Mouse (Mus musculus): ENCODE measurements at regions not wholly inside any gene's neighbourhood (a gene's known extent, or its start where the extent isn't known, plus 50 kb on each side); places are given as distances from the start of the nearest gene placed in this dataset.

DNA sequence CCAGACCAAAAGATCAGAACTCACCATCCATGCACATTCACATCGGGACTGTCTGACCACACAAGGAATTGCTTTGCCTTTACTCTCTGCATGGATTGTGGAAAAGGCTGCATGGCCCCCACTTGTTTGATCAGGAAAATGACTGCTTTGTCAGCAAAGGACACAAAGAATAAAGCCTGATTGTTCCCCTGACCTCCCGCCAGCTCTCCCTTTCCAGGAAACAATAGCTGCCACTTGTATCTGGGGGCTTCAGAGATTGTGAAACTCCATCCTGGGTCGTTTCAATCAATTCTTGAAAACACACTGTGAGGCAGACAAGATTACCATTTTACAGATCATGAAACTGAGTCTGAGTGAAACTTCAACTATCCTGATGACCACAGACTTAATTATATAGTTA, 70.7 kb downstream of the Zic3 start:
- no peaks in the 10 kb centered on the region for H3K36me3 ChIP-seq
- 33% methylated on average over 3 of the region's 3 CpGs for WGBS
- H3K9ac ChIP-seq (replicated peaks) = no peak overlapping the region
- H3K9me3 ChIP-seq = no peaks in the 10 kb centered on the region
- H3K4me3 ChIP-seq = no peak overlapping the region
- no peaks in the 10 kb centered on the region for H3K27me3 ChIP-seq
- no peak overlapping the region for H3K4me2 ChIP-seq (replicated peaks)
- H3K4me1 ChIP-seq = no peaks in the 10 kb centered on the region
- H3K27ac ChIP-seq (replicated peaks) = no peak overlapping the region
- no peak for ATAC-seq (ENCODE audit: low FRiP score, low read depth)

DNA sequence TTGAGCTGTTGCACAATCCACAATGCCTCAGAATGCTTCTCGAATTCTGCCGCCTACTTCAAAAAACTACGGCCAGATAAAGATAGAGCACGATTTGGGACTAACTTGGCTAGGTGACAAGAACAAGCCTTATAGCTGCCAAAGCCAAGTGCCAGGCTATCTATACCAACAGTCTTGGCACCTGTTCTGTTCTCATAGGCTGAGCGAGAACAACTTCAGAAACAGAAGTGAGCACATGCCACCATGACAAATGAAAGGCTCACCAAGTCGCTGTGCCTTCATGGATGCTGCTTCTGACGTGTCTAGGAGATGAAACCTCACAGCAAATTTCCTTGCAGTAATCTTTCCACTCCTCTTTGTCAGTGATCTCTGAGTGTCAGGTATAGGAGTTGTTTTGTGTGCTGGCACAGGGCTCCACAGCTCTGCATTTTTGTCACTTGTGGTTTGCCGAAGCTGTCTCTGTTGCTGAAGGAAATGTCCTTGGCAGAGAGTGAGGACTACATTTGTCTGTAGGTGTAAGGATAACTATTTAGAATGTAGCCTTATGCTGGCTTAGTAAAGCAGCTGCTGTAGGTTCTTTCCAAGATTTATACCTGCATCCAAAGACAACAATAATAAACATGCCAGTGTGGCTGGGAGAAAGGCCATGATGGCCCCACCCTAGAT, 95.4 kb downstream of the Zic3 start:
- Histone ChIP-seq H3K9me3 (no peaks in the 10 kb centered on the region), H3K9ac (replicated peaks) (no peak overlapping the region), H3K27ac (replicated peaks) (no peak overlapping the region), H3K4me2 (replicated peaks) (no peak overlapping the region), H3K36me3 (no peaks in the 10 kb centered on the region), H3K27me3 (no peaks in the 10 kb centered on the region), H3K4me3 (no peak overlapping the region), H3K4me1 (peaks cover 6% of the 10 kb centered on the region; the same call in 1 of the 2 replicates)
- 92% methylated on average over 8 of the region's 8 CpGs for WGBS
- ATAC-seq (ENCODE audit: low FRiP score, low read depth) = no peak

DNA sequence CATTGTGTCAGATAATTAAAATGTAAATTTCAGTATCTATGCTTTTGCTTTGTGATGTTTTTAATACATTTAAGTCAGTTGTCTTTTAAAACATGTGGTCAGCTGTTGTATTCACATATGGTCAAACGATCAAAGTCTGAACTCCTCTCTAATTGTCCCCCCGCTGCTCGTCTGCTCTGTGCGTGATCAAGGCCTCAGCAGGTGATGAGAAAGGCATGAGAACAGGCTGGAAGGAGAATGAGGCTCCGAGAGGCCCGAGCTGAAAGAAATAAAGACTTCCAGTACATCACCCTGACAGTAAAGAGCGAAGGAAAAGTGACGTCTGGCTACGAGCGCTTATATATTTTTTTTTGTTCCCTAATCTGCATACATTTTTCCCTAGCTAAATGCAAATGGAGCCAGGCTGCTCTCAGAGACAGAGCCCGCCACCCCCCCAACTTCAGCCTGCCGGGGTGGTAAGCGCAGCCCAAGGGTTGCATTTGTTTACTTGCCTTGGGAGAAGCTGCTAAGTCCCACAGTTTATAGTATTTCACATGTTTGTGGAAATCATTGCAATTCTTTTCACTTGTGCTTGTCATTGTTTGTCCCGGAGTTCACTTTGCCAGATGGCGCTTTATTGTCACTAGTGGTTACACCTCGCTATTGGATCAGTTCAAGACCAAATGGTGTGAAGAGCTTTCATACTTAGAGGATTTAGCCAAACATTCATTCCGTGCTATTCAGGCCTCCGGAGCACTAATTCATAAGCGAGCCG, 133.0 kb downstream of the Zic3 start:
- Histone ChIP-seq H3K9me3 (no peaks in the 10 kb centered on the region), H3K27me3 (no peaks in the 10 kb centered on the region), H3K9ac (replicated peaks) (0 out of 2 replicates have a peak overlapping the region, but pooled peaks have one; percentile 11), H3K4me3 (peak overlapping the region; percentile 9; the same call in 1 of the 2 replicates), H3K27ac (replicated peaks) (peak overlapping the region; percentile 66), H3K4me2 (replicated peaks) (peak overlapping the region; percentile 38), H3K4me1 (peaks cover 5% of the 10 kb centered on the region; the same call in 1 of the 2 replicates), H3K36me3 (no peaks in the 10 kb centered on the region)
- peak; percentile 79 for ATAC-seq (ENCODE audit: low FRiP score, low read depth)
- WGBS = 25% methylated on average over 20 of the region's 20 CpGs

DNA sequence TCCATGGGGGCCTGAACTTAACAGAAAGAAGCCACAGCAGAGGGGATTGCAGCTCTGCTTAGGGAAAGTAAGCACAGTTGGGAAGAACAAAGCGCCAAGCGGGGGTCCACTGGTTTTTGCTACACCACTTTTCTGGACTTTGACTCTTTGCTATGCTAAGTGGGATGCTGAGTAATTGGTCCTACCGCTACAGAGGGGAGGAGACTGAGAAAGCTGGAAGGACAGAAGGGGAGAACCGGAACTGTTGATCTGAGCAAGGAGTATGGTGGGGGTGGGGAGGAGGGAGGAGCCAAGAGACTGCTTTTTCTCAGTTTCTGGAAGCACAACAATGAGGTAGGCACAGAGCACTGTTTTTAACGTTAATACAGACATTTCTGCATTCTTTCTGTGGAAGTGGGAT, 134.9 kb downstream of the Zic3 start:
- H3K4me2 ChIP-seq (replicated peaks) = no peak overlapping the region
- no peaks in the 10 kb centered on the region for H3K36me3 ChIP-seq
- ATAC-seq (ENCODE audit: low FRiP score, low read depth) = 0 out of 2 replicates have a peak, but pooled peaks have one; percentile 13
- no peaks in the 10 kb centered on the region for H3K9me3 ChIP-seq
- H3K27ac ChIP-seq (replicated peaks) = 0 out of 2 replicates have a peak overlapping the region, but pooled peaks have one; percentile 66
- no peak overlapping the region for H3K9ac ChIP-seq (replicated peaks)
- H3K4me1 ChIP-seq = peaks cover 5% of the 10 kb centered on the region; the same call in 1 of the 2 replicates
- 23% methylated on average over 5 of the region's 5 CpGs for WGBS
- H3K4me3 ChIP-seq = no peak overlapping the region
- H3K27me3 ChIP-seq = no peaks in the 10 kb centered on the region

DNA sequence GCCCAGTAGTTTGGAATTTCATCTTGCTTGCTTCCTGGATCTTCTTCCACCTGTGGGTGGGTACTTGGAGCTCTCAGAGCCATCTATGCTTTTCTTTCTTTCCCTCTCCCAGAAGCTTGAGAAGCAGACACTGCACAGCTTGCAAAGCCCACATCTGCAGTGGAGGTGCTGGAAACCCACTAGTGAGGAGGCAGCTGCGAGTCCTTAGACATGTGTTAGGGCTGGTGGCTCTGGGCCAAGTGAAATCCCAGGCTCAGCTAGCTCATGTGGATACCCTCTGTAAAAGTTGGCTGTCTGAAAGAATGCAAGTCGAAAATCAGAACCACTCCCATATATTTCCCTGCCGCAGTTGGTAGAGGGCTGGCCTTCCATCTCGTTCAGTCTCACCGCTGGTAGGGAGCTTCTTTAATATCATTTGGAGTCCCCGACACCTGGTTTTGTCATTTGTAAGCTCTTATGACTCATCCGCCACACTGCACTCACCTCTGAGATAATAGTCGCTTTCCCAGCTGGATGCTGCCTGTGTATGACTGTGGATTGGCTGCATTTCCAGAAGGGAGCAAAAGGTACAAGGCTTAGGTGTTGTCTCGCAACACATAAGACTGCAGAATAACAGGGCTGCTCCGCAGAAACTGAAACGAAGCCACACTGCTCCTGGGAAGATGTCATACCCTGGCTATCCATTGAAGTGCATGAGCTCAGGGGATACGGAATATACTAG, 143.8 kb downstream of the Zic3 start:
- no peak for ATAC-seq (ENCODE audit: low FRiP score, low read depth)
- Histone ChIP-seq H3K9ac (replicated peaks) (no peak overlapping the region), H3K4me1 (no peaks in the 10 kb centered on the region), H3K36me3 (no peaks in the 10 kb centered on the region), H3K4me3 (no peak overlapping the region), H3K27me3 (no peaks in the 10 kb centered on the region), H3K9me3 (no peaks in the 10 kb centered on the region), H3K27ac (replicated peaks) (no peak overlapping the region), H3K4me2 (replicated peaks) (no peak overlapping the region)
- 86% methylated on average over 12 of the region's 12 CpGs for WGBS

DNA sequence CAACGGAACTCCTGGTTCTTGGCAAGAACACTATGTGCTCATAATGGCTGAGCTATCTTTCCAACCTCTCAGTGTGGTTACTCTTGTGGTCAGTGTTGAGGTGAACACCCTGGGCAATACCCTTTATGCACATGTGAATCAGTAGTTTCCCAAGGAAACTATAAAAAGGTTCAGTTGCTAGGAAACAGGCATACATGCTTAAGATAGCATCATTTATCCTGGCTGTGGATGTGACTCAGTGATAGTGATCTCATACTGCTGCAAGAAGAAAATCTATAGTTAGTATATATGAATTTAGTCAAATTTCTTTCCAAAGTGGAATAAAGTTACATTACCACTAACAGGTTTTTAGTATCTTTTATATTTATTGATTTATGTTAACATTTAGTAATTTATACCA, 151.8 kb downstream of the Zic3 start:
- no peaks in the 10 kb centered on the region for H3K27me3 ChIP-seq
- no peak for ATAC-seq (ENCODE audit: low FRiP score, low read depth)
- H3K36me3 ChIP-seq = no peaks in the 10 kb centered on the region
- H3K27ac ChIP-seq (replicated peaks) = no peak overlapping the region
- no peaks in the 10 kb centered on the region for H3K4me1 ChIP-seq
- no peak overlapping the region for H3K9ac ChIP-seq (replicated peaks)
- 68% methylated on average over 1 of the region's 1 CpGs for WGBS
- H3K4me3 ChIP-seq = no peak overlapping the region
- H3K4me2 ChIP-seq (replicated peaks) = no peak overlapping the region
- H3K9me3 ChIP-seq = no peaks in the 10 kb centered on the region

Data from midbrain, embryonic 12.5 days (tissue).